Mouse (Mus musculus) CH12.LX (cell line): ENCODE measurements at regions not wholly inside any gene's neighbourhood (a gene's known extent, or its start where the extent isn't known, plus 50 kb on each side); places are given as distances from the start of the nearest gene placed in this dataset.

Experiments used
- CHD2 ChIP-seq: IDR thresholded peaks from 2 replicates; pipeline ENCODE4 v1.6.1; 2011; ENCODE audit warnings: low read length, improper control_type of control experiment
- CTCF ChIP-seq, 2 experiments: IDR thresholded peaks in 1 of 2; conservative IDR thresholded peaks in 1 of 2; 2 replicates each; pipeline ENCODE4 v1.5.1; 2011 to 2012; ENCODE audit warnings: low read depth in 2 of 2, low read length in 2 of 2, improper control_type of control experiment in 1 of 2, inconsistent platforms in 1 of 2, mild to moderate bottlenecking in 1 of 2, moderate library complexity in 1 of 2
- EP300 ChIP-seq: IDR thresholded peaks from 2 replicates; pipeline ENCODE4 v1.6.1; 2011; ENCODE audit warnings: low read length, improper control_type of control experiment
- KAT2A ChIP-seq: IDR thresholded peaks from 2 replicates; pipeline ENCODE4 v1.6.1; 2012; ENCODE audit warnings: low read length, improper control_type of control experiment, inconsistent platforms; ENCODE audit not compliant: insufficient replicate concordance
- MAX ChIP-seq: IDR thresholded peaks from 2 replicates; pipeline ENCODE4 v1.6.1; 2011; ENCODE audit warnings: low read length, improper control_type of control experiment
- POLR2AphosphoS2 ChIP-seq: IDR thresholded peaks from 2 replicates; pipeline ENCODE4 v1.6.1; 2011; ENCODE audit warnings: low read depth, low read length, improper control_type of control experiment
- RCOR1 ChIP-seq: conservative IDR thresholded peaks from 2 replicates; pipeline ENCODE4 v1.6.1; 2012; ENCODE audit warnings: low read depth, mild to moderate bottlenecking, inconsistent platforms, low read length, improper control_type of control experiment
- SIN3A ChIP-seq: IDR thresholded peaks from 2 replicates; pipeline ENCODE4 v1.6.1; 2012; ENCODE audit warnings: low read length, improper control_type of control experiment, inconsistent platforms
- TBP ChIP-seq: conservative IDR thresholded peaks from 2 replicates; pipeline ENCODE4 v1.6.1; 2011; ENCODE audit warnings: low read depth, low read length, improper control_type of control experiment
- ZC3H11A ChIP-seq: IDR thresholded peaks from 2 replicates; pipeline ENCODE4 v1.6.1; 2012; ENCODE audit warnings: low read depth, mild to moderate bottlenecking, inconsistent platforms, low read length, improper control_type of control experiment

DNA sequence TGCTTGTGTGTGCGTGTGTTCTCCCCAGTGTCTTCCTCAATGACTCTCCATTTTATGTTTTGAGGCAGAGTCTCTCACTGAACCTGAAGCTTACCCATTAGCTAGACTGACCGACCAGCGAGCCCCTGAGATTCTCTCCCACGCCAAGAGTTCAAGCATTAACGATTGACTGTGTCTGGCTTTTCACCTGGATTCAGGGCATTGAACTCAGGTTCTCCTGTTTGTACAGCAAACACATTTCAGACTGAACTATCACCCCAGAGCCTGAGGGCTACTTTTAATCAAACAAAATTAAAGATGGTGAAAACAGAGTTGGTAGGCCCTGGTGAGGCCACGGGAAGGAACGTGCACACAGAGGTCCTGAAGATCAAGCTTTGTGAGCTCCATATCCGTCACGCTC, 158.2 kb upstream of the Nr2f2 start:
- TF ChIP-seq CTCF (conservative IDR thresholded peaks at IDR 0.05 in 1 of 2, IDR thresholded peaks at IDR 0.05 in 1 of 2; ENCODE audit: low read depth in 2 of 2, low read length in 2 of 2) = no peak
- no peak for TF ChIP-seq TBP
- TF ChIP-seq POLR2AphosphoS2 = no peak
- no peak for TF ChIP-seq EP300
- TF ChIP-seq RCOR1 = no peak
- no peak for TF ChIP-seq CHD2
- TF ChIP-seq KAT2A = no peak
- no peak for TF ChIP-seq SIN3A
- TF ChIP-seq MAX = no peak
- TF ChIP-seq ZC3H11A = no peak
